Mouse (Mus musculus): ENCODE results near the gene Ubash3a.

Ubash3a gene

GRCm38 (mm10) chr17:31207771-31208334 lies at the start of gene Ubash3a:
Gene Ubash3a, plus strand, starts transcription at chr17:31207873.
- DNase-seq (ENCODE audit: low spot score in 2 of 2) = no peak

GRCm38 (mm10) chr17:31157921-31158320 lies 49.8 kb upstream of the Ubash3a start:
- no peak for DNase-seq (ENCODE audit: low spot score in 2 of 2)

DNA sequence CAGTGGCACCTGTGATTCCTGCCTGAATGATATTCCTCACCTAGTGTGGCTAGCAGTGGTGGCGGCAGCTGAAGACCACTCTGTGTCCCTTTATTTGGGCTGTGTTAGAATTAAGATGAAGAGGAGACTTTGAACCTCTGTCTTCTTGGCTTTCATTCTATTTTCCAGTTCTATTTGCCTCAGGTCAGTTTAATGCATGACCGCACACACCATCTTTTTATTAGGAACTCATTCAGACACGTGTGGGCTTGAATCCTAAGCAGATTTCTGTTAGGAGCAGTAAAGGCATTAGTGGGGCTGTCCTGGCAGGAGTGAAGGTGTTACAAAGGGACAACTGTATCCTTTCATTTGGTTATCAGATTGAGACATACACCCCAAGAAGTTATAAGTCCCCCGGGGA lies 47.4 kb upstream of the Ubash3a start:
- no peak for DNase-seq (ENCODE audit: low spot score in 2 of 2)

GRCm38 (mm10) chr17:31162607-31163006 lies 45.1 kb upstream of the Ubash3a start:
- DNase-seq (ENCODE audit: low spot score in 2 of 2) = no peak

DNA sequence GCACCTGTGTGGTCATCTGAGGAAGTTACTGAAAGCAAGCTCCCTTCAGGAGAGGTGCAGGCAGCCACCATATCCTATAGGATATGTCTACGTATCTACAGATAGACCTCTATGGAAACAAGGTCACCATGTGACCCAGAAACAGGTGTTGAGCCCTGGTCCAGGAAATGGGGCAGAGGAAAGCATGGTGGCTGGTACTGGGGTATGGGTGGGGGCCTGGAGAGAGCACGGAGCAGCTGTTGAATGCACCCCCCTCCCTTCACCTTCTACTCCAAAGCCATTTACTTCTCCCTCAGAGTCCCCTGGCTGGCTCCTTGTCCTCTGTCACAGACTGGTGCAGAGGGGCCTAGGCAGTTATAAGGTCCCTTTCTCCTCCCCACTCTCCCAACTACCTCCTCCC lies 43.9 kb upstream of the Ubash3a start:
- DNase-seq (ENCODE audit: low spot score in 2 of 2) = no peak

- DNase-seq (ENCODE audit: low spot score in 2 of 2) = no peak
Observed at GRCm38 (mm10) chr17:31165127-31165526, 42.5 kb upstream of the Ubash3a start, which contains the start of gene Tff1. Gene Tff1, minus strand, starts transcription at chr17:31165277.

GRCm38 (mm10) chr17:31169796-31170195 lies 37.9 kb upstream of the Ubash3a start:
- no peak for DNase-seq (ENCODE audit: low spot score in 2 of 2)

GRCm38 (mm10) chr17:31176321-31176720 lies 31.4 kb upstream of the Ubash3a start:
- no peak for DNase-seq (ENCODE audit: low spot score in 2 of 2)

- no peak for DNase-seq (ENCODE audit: low spot score in 2 of 2)
Observed at GRCm38 (mm10) chr17:31181490-31181889, 26.2 kb upstream of the Ubash3a start.

DNA sequence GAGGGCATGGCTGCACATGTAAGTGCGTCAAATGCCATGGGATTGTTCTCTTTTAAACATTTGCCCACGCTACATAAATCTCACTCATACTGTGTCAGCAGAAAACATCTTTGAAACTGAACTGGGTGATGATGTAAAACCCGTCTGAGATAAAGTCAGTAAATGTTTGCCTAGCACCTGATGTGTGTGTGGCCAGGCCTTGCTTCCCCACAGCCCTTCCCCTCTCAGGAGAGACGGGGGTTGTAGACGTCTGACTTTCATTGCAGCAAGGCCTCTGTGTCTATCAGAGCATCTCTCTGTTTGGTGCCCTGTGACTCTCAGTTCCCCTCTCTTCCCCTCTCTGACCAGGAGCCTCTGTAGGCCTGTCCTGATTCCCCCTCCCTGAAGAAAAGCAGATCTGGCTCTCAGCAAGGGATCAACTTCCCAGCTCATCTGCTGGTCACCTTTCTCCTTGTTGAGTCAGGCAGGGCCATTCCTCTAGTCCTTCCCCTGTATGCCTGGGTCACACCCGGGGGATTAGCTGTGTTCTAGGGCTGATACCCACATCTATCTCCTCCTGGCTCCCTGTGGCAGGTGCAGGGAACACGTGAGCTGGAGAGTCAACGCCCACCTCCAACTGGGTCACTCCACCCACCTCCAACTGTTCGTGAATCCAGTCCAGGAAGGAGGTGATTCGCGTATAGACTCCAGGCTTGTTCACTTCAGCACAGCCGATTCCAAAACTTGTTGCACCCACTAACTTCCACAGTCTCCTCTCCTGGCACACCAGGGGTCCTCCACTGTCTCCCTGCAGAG lies 24.3 kb upstream of the Ubash3a start:
- DNase-seq (ENCODE audit: low spot score in 2 of 2) = peak; percentile 25 to 36

GRCm38 (mm10) chr17:31184269-31184990 lies 23.2 kb upstream of the Ubash3a start:
- peak; percentile 61 to 63 for DNase-seq (ENCODE audit: low spot score in 2 of 2)

DNA sequence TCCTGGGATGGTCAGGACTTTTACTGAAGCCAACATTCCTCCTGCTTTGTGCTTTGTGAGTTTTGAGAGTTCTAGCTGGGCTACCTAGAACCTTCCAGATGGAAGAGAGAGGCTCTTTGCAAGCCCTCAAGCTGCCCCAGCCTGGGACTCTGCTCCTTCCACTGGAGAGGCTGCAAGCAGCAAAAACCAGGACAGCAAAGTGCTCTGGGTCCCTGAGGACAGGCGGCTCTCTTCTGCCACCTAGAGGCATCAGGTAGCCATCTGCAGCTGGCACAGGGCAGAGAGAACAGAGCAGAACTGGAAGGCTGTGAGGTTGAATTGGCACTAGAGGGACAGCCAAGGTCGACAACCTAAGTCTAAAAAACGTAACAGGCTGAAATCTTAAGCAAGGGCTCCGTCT lies 20.3 kb upstream of the Ubash3a start:
- DNase-seq (ENCODE audit: low spot score in 2 of 2) = peak; percentile 46 to 68

DNA sequence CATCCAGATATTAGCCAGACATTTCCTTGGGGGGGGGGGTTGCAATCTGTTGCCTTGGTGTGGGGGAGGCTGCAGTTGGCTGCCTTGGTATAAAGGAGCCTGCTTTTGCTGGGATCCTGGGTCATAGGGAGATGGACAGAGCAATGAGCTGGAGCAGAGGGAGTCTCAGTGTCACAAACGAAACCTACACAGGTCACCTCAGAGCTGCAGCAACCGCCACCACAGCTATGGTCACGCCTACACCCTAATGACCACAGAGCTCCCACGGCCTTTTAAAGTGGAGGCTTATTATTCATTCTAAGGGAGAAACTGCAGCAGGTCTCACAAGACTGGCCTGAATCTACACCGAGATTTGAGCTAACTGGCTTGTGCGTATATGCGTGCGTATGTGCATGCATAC lies 15.8 kb upstream of the Ubash3a start:
- no peak for DNase-seq (ENCODE audit: low spot score in 2 of 2)

- no peak for DNase-seq (ENCODE audit: low spot score in 2 of 2)
Observed at GRCm38 (mm10) chr17:31192663-31193062, 15.0 kb upstream of the Ubash3a start.

DNA sequence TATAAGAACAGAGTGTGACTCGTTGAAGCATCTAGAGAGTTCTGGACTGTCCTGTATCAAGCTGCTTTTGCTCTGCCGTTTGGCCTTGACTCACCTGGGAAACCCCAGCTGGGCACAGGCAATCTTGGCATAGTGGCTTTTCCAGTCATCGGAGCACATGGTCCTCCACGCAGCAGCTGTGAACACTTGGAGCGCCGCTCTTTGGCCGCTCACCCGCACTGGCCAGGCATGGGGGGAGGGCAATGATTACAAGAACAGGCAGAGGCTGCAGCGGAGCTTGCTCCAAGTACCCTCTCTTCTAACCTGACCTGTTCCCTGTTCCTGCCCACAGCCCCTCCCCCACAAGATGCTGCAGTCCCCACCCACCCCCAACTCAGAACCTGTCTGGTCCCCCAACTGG lies 14.3 kb upstream of the Ubash3a start:
- DNase-seq (ENCODE audit: low spot score in 2 of 2) = no peak

GRCm38 (mm10) chr17:31195207-31195606 lies 12.5 kb upstream of the Ubash3a start:
- no peak for DNase-seq (ENCODE audit: low spot score in 2 of 2)

- no peak for DNase-seq (ENCODE audit: low spot score in 2 of 2)
Observed at GRCm38 (mm10) chr17:31196283-31196682, 11.4 kb upstream of the Ubash3a start.

DNA sequence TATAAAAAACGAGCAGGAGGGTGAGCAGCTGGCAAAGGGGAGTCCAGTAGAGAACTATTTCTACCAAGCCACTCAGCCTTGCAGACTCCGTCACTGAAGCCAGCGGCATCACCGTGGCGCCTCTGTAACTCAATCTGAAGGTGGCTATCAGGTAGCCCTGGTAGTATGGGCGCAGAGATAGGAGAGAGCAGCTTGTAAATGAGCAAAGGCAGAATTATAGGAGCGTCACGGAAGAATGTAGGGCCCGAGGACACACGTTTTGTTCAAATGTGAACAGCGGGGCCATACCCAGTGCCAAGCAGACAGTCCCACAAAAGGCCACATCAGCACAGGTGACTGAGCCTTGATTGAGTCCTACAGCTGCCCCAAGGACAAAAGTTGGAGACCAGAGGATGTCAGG lies 8.8 kb upstream of the Ubash3a start, which contains the start of gene Tmprss3:
Tmprss3 (minus strand) TSS at position 101 of the 400 bp plus-strand sequence.
- DNase-seq (ENCODE audit: low spot score in 2 of 2) = no peak

GRCm38 (mm10) chr17:31208654-31209053 lies 981 bp downstream of the Ubash3a start:
- no peak for DNase-seq (ENCODE audit: low spot score in 2 of 2)

- no peak for DNase-seq (ENCODE audit: low spot score in 2 of 2)
Observed at GRCm38 (mm10) chr17:31209376-31209930, 1.8 kb downstream of the Ubash3a start.

GRCm38 (mm10) chr17:31210299-31210698 lies 2.6 kb downstream of the Ubash3a start:
- no peak for DNase-seq (ENCODE audit: low spot score in 2 of 2)

DNA sequence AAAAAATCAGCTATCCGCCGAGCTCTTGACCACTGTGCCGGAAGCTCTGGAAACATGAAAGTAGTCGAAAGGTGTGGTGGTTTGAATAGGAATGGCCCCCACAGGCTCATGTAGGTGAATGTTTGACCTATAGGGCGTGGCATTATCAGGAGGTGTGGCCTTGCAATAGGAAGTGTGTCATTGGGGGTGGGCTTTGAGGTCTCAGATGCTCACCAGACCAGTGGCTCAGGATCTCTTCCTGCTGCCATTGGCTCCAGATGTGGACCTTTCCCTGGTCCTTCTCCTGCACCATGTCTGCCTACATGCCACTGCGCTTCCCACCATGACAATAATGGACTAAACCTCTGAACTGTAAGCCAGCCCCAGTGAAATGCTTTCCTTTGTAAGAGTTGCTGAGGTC lies 4.2 kb downstream of the Ubash3a start:
- DNase-seq (ENCODE audit: low spot score in 2 of 2) = no peak
